Mouse (Mus musculus) midbrain, embryonic 12.5 days (tissue): ENCODE results near the gene Atp13a2. TPM values are rescaled to one million over a fixed set of nuclear protein-coding genes. Genes with fewer than 3 reads are reported as not detected.
A peak's percentile ranks its signal among the peaks of the same experiment; 100 is the strongest.

Experiments used
- ATAC-seq: fragments of 200-750 bp; cut with Nextera tagmentation; 2 replicates; pipeline ENCODE4 v1.8.0; 2017; ENCODE audit warnings: low read depth, moderate TSS enrichment, moderate library complexity; ENCODE audit not compliant: low FRiP score
- H3K27ac ChIP-seq: fragments of 300-500 bp; sonication (generic); replicated peaks from 2 replicates; pipeline ENCODE4 v1.5.1; 2016; ENCODE audit warnings: mild to moderate bottlenecking
- H3K27me3 ChIP-seq: fragments of 300-500 bp; sonication (generic); 2 replicates; pipeline ENCODE4 v1.6.1; 2016; ENCODE audit warnings: mild to moderate bottlenecking
- H3K36me3 ChIP-seq: fragments of 300-500 bp; sonication (generic); 2 replicates; pipeline ENCODE4 v1.6.1; 2016
- H3K4me1 ChIP-seq: fragments of 300-500 bp; sonication (generic); 2 replicates; pipeline ENCODE4 v1.6.1; 2016
- H3K4me2 ChIP-seq: fragments of 300-500 bp; sonication (generic); replicated peaks from 2 replicates; pipeline ENCODE4 v1.6.1; 2016; ENCODE audit warnings: mild to moderate bottlenecking, moderate library complexity
- H3K4me3 ChIP-seq: fragments of 300-500 bp; sonication (generic); 2 replicates; pipeline ENCODE4 v1.5.1; 2016; ENCODE audit warnings: mild to moderate bottlenecking
- H3K9ac ChIP-seq: fragments of 300-500 bp; sonication (generic); replicated peaks from 2 replicates; pipeline ENCODE4 v1.6.1; 2016; ENCODE audit warnings: mild to moderate bottlenecking, moderate library complexity
- H3K9me3 ChIP-seq: fragments of 300-500 bp; sonication (generic); 2 replicates; pipeline ENCODE4 v1.6.1; 2016; ENCODE audit warnings: mild to moderate bottlenecking
- WGBS: fragments of 180-500 bp; shearing (Covaris S2); methylation state at CpG from one replicate; pipeline ENCODE4 v1.1.7; 2016; 5-methylcytosine and 5-hydroxymethylcytosine counted together
- polyA plus RNA-seq: library from polyadenylated mRNA; unstranded; fragments of >200 nt; fragmentation: Nextera tagmentation; extraction: Ambion mirVana; gene quantifications from 2 replicates; pipeline ENCODE4 v1.2.1, GENCODE M21; 2016

Atp13a2 gene
- polyA plus RNA-seq = 93.4 and 97.2 TPM in 2 replicates

- H3K4me2 ChIP-seq = peak within 1 kb of the TSS; percentile 59
- peaks cover 38% of the 10 kb centered on the region for H3K4me1 ChIP-seq
- no peaks in the 10 kb centered on the region for H3K9me3 ChIP-seq
- peak within 1 kb of the TSS; percentile 77 for H3K9ac ChIP-seq
- under 1% methylated on average over 55 of the region's 58 CpGs for WGBS
- H3K27me3 ChIP-seq = 0 out of 2 replicates have a peak, but pooled peaks cover 8% of the 10 kb centered on the region
- peak within 1 kb of the TSS; percentile 62 for H3K27ac ChIP-seq
- peak within 1 kb of the TSS; percentile 69 for H3K4me3 ChIP-seq
- peaks cover 2% of the 10 kb centered on the region; the same call in 1 of the 2 replicates for H3K36me3 ChIP-seq
- ATAC-seq = peak; percentile 94
Measured at GRCm38 (mm10) chr4:140986711-140987395, at the start of gene Atp13a2. TSS of gene Atp13a2 (plus strand) at chr4:140986873.

- no peak overlapping the region for H3K27ac ChIP-seq
- no peak overlapping the region for H3K4me3 ChIP-seq
- H3K36me3 ChIP-seq = no peaks in the 10 kb centered on the region
- no peaks in the 10 kb centered on the region for H3K27me3 ChIP-seq
- H3K4me2 ChIP-seq = no peak overlapping the region
- no peaks in the 10 kb centered on the region for H3K4me1 ChIP-seq
- WGBS = 90% methylated on average over 12 of the region's 12 CpGs
- no peak for ATAC-seq
- no peak overlapping the region for H3K9ac ChIP-seq
- no peaks in the 10 kb centered on the region for H3K9me3 ChIP-seq
Measured at GRCm38 (mm10) chr4:140944356-140944755, 42.3 kb upstream of the Atp13a2 start.

- no peaks in the 10 kb centered on the region for H3K4me1 ChIP-seq
- no peaks in the 10 kb centered on the region for H3K36me3 ChIP-seq
- no peak overlapping the region for H3K9ac ChIP-seq
- no peak for ATAC-seq
- H3K27ac ChIP-seq = no peak overlapping the region
- H3K27me3 ChIP-seq = no peaks in the 10 kb centered on the region
- 82% methylated on average over 5 of the region's 5 CpGs for WGBS
- H3K4me3 ChIP-seq = no peak overlapping the region
- no peaks in the 10 kb centered on the region for H3K9me3 ChIP-seq
- H3K4me2 ChIP-seq = no peak overlapping the region
Measured at GRCm38 (mm10) chr4:140944961-140945442, 41.7 kb upstream of the Atp13a2 start.

- Histone ChIP-seq H3K9me3 (no peaks in the 10 kb centered on the region), H3K9ac (no peak overlapping the region), H3K4me1 (no peaks in the 10 kb centered on the region), H3K36me3 (no peaks in the 10 kb centered on the region), H3K4me3 (no peak overlapping the region), H3K4me2 (no peak overlapping the region), H3K27me3 (no peaks in the 10 kb centered on the region), H3K27ac (no peak overlapping the region)
- no peak for ATAC-seq
- 90% methylated on average over 4 of the region's 4 CpGs for WGBS
Measured at GRCm38 (mm10) chr4:140945571-140945970, 41.1 kb upstream of the Atp13a2 start.

- 72% methylated on average over 4 of the region's 4 CpGs for WGBS
- H3K4me2 ChIP-seq = no peak overlapping the region
- H3K4me1 ChIP-seq = no peaks in the 10 kb centered on the region
- H3K27me3 ChIP-seq = no peaks in the 10 kb centered on the region
- no peak overlapping the region for H3K27ac ChIP-seq
- H3K36me3 ChIP-seq = no peaks in the 10 kb centered on the region
- no peak for ATAC-seq
- H3K9ac ChIP-seq = no peak overlapping the region
- H3K9me3 ChIP-seq = no peaks in the 10 kb centered on the region
- H3K4me3 ChIP-seq = no peak overlapping the region
Measured at GRCm38 (mm10) chr4:140946048-140946447, 40.6 kb upstream of the Atp13a2 start.

- Histone ChIP-seq H3K36me3 (no peaks in the 10 kb centered on the region), H3K27me3 (no peaks in the 10 kb centered on the region), H3K4me2 (no peak overlapping the region), H3K27ac (no peak overlapping the region), H3K9me3 (no peaks in the 10 kb centered on the region), H3K9ac (no peak overlapping the region), H3K4me3 (no peak overlapping the region), H3K4me1 (no peaks in the 10 kb centered on the region)
- ATAC-seq = no peak
- 80% methylated on average over 14 of the region's 14 CpGs for whole genome bisulfite sequencing
Measured at GRCm38 (mm10) chr4:140946580-140947205, 40.0 kb upstream of the Atp13a2 start.

GRCm38 (mm10) chr4:140947487-140948440 lies 38.9 kb upstream of the Atp13a2 start:
- Histone ChIP-seq H3K4me3 (no peak overlapping the region), H3K4me1 (no peaks in the 10 kb centered on the region), H3K36me3 (no peaks in the 10 kb centered on the region), H3K4me2 (no peak overlapping the region), H3K27ac (no peak overlapping the region), H3K27me3 (no peaks in the 10 kb centered on the region), H3K9ac (no peak overlapping the region), H3K9me3 (no peaks in the 10 kb centered on the region)
- no peak for ATAC-seq
- 82% methylated on average over 12 of the region's 12 CpGs for WGBS

GRCm38 (mm10) chr4:140948481-140948880 lies 38.2 kb upstream of the Atp13a2 start:
- Histone ChIP-seq H3K9ac (no peak overlapping the region), H3K9me3 (no peaks in the 10 kb centered on the region), H3K4me3 (no peak overlapping the region), H3K4me1 (no peaks in the 10 kb centered on the region), H3K4me2 (no peak overlapping the region), H3K27me3 (no peaks in the 10 kb centered on the region), H3K36me3 (no peaks in the 10 kb centered on the region), H3K27ac (no peak overlapping the region)
- no peak for ATAC-seq
- WGBS = 87% methylated on average over 6 of the region's 6 CpGs

- Histone ChIP-seq H3K27ac (no peak overlapping the region), H3K27me3 (no peaks in the 10 kb centered on the region), H3K4me3 (no peak overlapping the region), H3K9me3 (no peaks in the 10 kb centered on the region), H3K4me1 (no peaks in the 10 kb centered on the region), H3K36me3 (no peaks in the 10 kb centered on the region), H3K4me2 (no peak overlapping the region), H3K9ac (no peak overlapping the region)
- 83% methylated on average over 8 of the region's 8 CpGs for WGBS
- no peak for ATAC-seq
Measured at GRCm38 (mm10) chr4:140949052-140949451, 37.6 kb upstream of the Atp13a2 start.

- no peaks in the 10 kb centered on the region for H3K4me1 ChIP-seq
- WGBS = 89% methylated on average over 16 of the region's 16 CpGs
Measured at GRCm38 (mm10) chr4:140949616-140950015, 37.1 kb upstream of the Atp13a2 start.

GRCm38 (mm10) chr4:140950574-140950973 lies 36.1 kb upstream of the Atp13a2 start:
- WGBS = 87% methylated on average over 3 of the region's 3 CpGs
- H3K27ac ChIP-seq = no peak overlapping the region
- H3K36me3 ChIP-seq = no peaks in the 10 kb centered on the region
- no peaks in the 10 kb centered on the region for H3K9me3 ChIP-seq
- no peak for ATAC-seq
- no peak overlapping the region for H3K4me2 ChIP-seq
- H3K27me3 ChIP-seq = no peaks in the 10 kb centered on the region; the same call in 1 of the 2 replicates
- no peak overlapping the region for H3K9ac ChIP-seq
- no peak overlapping the region for H3K4me3 ChIP-seq
- no peaks in the 10 kb centered on the region for H3K4me1 ChIP-seq

More at GRCm38 (mm10) chr4:140949616-140950015, 37.1 kb upstream of the Atp13a2 start:
- H3K9ac ChIP-seq = no peak overlapping the region
- H3K4me3 ChIP-seq = no peak overlapping the region
- no peaks in the 10 kb centered on the region for H3K9me3 ChIP-seq
- H3K36me3 ChIP-seq = no peaks in the 10 kb centered on the region
- H3K4me2 ChIP-seq = no peak overlapping the region
- no peak for ATAC-seq
- no peaks in the 10 kb centered on the region for H3K27me3 ChIP-seq
- H3K27ac ChIP-seq = no peak overlapping the region
